Mouse (Mus musculus): ENCODE results near the gene Tubb3.

DNA sequence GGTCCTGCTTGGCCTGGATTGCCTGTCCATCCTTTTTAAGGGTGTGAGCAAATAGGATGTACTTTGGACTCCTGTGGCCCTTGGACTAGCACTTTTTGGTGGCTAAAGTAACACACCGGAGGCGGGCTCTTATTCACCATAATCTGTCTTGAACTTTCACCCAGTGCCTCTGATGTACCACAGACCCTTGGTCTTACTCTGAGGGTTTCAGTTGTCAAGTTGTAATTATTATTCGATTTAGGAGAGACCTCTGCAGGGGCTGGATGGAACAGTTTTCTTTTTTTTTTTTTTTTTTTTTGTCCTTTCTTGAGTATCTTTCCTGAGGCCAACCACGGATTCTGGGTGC lies 32.3 kb downstream of the Tubb3 start:
- no peak for TF ChIP-seq CTCF (IDR thresholded peaks at IDR 0.05; ENCODE audit: borderline replicate concordance, extremely low read depth, insufficient read depth, insufficient read length)
- TF ChIP-seq POLR2A (IDR thresholded peaks at IDR 0.05; ENCODE audit: borderline replicate concordance, extremely low read depth, insufficient read depth, insufficient read length, poor library complexity, severe bottlenecking), result no peak
